Mouse (Mus musculus): ENCODE measurements around the gene Noct.
"Not testable (repeated sequence)": the region's sequence is repeated elsewhere in the genome, so short reads cannot be mapped to it uniquely, and the experiment has no call there.

DNA sequence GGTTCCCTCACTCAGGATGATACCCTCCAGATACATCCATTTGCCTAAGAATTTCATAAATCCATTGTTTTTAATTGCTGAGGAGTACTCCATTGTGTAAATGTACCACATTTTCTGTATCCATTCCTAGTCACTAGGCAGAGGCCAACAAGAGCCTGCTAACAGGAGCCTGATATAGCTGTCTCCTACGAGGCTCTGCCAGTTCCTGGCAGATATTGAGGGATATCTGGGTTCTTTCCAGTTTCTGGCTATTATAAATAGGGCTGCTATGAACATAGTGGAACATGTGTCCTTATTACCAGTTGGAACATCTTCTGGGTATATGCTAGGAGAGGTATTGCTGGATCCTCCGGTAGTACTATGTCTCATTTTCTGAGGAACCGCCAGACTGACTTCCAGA lies 40.3 kb upstream of the Noct start:
- TF ChIP-seq POLR2A, CTCF (IDR thresholded peaks at IDR 0.05; ENCODE audit: insufficient read depth, low read depth, low read length): not testable (repeated sequence)
